Mouse (Mus musculus): ENCODE data around the gene Napb.
"Not testable (repeated sequence)": the region's sequence is repeated elsewhere in the genome, so short reads cannot be mapped to it uniquely, and the experiment has no call there.

The Napb gene

DNA sequence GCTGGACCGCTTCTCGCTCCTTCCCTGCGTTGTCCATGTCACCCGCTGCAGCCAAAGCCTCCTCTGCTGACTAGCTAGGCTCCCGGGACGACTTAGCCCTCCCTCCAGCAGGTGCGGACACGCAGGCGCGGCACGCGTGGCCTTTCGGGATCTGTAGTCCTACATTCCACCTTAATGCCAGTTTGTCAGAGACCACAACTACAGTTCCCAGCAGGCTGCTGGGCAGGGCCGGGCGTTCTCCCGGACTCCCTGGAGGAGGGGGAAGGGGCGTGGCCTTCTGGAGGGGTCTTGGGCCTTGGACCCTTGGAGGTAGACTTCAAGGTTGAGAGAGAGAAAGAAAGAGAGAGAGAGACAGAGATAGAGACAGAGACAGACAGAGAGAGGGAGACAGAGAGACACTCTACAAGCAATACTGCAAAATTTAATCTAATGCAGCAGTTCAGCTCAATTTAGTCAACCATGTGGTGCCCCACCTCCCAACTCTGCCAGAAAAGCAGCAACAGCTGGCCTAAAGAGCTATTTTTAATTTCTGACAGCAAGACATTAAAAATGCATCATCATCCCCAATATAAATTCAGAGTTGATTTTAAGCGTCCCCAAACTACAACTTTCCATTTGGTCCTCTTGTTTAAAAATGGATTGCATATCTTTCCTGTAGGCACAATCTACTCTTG lies at the start of gene Napb:
Gene Napb (minus strand): TSS at position 141 of the 674 bp plus-strand sequence.
- in situ Hi-C loops (cut with MseI, MboI), result no loop called here

DNA sequence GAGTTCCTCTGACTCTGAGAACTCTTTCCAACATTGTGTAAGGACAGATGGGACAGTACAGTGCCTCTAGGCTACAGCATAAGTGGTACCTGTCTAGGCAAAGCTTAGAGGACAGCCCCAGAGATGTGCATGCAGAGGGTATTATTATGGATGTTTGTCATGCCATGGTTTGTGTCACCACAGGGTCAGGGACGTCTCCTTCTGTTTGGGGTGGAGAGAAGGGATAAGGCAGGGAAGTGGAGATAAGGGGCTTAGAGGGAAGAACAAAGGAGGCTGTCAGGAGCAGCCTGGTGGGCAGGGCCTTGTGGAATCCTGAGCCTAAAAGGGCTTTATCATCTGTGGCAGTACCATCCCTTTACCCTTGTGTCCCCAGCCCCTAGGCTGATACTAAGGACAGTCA lies 49.4 kb upstream of the Napb start, which contains the start of gene 8030411F24Rik:
Gene 8030411F24Rik (plus strand): TSS at position 301 of the 400 bp plus-strand sequence.
- in situ Hi-C loops (cut with MseI, MboI), result no loop called here

DNA sequence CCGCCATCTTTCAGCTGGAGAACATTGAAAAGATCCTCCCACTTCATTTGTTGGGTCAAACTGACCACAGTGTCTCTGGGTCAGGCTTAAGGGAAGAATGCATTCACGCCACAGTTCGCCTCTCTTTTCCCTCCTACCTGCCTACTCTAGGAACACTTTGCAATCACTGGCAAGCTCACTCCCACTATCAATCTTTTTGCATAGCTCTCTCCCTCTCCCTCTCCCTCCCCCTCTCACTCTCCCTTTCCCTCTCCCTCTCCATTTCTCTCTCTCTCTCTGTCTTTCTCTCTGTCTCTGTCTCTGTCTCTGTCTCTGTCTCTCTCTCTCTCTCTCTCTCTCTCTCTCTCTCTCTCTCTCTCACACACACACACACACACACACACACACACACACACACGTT lies 39.1 kb upstream of the Napb start, which contains the start of gene Cst11:
Gene Cst11 (minus strand): TSS at position 101 of the 400 bp plus-strand sequence.
- in situ Hi-C loops (cut with MseI, MboI), result not testable (repeated sequence)

DNA sequence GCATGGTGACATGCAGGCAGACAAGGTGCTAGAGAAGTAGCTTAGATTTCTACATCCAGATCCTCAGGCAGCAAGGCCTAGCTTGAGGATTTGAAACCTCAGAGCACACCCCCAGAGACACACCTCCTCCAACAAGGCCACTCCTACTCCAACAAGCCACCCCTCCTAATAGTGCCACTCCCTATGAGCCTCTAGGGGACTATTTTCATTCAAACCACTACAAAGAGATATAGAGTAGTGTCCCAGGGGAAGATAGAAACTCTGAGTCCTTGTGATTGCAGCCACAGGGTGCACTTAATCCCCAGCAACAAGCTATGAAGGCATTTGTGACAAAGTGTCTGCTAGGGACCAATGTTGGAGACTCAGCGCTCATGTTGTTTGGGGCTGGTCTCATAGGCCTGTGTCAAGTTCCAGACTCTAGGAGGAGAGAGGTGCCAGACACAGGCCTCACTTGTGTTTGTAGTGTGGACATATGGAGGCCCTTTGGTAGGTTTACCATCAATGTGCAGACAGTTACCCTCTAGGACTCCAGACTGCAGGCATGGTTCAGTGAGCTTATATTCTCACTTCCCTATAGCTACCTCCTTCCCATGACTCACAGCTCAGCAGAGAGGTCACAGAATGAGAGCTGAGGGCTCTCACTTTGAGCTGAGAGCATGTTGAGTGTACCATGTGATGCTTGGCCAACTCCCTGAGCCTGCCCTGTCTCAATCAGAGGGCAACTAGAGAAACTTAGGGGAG lies 31.6 kb upstream of the Napb start:
- in situ Hi-C loops (cut with MseI, MboI), result no loop called here

DNA sequence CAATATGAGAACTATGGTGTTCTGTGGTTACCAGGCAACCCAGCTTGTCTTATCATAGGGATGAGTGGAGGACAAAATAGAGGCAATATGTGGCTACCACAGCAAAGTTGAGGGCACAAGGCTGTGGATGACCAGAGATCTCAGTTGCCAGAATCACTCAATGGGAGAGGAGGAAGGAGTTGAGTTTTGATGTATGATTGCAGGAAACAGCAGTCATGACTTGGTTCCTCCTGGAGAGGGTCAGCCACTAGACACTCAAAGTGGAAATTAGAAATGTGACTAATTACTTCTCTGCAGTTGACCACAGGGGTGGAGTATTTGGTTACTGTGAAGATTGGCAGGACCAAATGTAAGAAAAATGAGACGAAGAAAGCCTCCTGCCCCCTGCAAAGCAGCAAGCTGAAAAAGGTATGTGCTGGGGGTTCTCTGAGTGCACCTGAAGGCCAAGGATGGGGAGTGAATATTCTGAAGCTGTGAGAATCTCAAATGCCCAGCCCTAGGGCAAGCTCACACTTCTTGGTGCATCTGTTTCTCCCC lies 22.1 kb upstream of the Napb start:
- in situ Hi-C loops (cut with MseI, MboI), result no loop called here

DNA sequence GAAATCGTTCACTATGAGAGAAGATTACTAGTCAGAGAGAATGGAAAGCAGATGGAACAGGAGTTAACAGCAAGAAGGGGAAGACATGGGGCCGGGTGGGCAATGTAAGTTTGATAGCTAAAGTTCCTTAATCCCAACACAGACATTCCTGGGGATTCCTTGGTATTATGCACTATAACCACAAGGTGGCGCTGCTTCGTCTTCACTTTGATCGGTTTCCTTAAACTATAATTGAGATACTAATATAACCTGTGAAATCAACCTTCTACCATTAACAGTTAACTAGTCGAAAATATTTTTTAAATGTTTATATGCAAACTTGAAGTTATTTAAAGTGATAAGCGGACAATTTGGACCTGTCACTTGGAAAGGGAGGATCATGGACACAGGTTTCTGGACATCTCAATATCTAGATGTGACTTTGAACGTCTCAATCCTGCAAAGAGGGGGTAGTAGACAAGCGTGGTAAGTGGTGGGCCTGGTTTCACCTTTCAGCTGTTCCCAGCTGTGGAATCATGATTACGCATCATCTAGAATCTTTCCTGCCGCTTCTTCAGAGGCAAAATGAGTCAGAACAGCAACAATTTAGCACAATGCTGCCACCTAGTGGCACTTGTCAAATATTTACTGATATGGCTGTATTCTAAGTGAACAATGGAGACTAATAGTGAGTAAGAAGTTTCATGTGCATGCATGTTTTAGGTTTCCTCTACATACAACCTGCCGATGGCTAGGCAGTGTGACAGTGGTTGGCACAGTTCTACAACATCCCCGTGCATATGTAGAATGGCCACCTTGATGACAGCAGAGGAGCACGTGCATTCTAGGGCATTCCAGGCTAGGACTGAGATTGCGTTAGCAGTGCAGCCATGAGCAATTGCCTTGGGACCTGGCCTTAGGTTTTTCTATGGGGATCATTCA lies 19.9 kb upstream of the Napb start:
- in situ Hi-C loops (cut with MseI, MboI), result no loop called here

DNA sequence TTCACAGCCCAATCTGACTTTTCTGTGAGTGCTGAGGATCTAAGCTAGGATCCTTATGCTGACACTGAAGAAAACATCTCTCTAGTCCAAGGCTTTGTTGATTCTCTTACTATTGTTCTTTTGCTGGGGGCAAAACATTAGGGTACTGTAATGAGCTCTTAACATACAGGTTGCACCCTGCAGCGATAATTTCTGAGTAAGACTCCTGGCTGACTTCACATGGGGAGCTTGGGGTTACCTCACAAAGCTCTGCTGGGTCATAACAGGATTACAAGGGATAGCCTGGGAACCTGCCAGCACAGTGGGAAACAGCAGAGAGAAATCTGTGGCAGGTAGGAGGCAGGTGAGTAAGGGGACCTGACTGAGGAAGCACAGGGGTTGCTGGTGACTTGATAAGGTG lies 17.8 kb upstream of the Napb start, which contains the start of gene Cstl1:
Gene Cstl1 (plus strand): TSS at position 301 of the 400 bp plus-strand sequence.
- in situ Hi-C loops (cut with MseI, MboI), result no loop called here

DNA sequence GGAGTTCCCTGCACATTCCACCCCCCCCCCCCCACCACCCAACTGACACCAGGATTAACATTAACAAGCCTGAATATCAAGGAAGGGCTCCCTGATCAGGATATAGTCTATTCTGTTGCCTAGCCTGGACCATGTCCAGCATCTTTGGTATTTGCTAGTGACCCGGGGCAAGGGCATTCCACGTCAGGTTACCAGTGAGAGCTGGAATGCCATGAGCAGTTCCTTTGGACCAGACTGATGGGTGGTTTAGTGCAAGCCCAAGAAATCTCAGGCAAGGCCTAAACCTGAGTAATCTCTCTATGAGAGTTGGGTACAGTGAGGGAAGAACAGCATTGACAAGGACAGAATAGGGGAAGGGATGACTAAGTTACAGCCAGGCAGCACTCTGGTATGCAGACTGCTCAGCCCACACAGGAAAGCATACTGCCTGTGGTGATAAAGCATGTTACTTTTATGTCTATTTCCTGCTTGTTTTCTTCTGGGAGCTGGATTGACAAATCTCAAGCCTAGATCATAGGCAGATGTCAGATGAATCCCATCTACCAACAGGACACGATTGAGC lies 11.7 kb upstream of the Napb start:
- in situ Hi-C loops (cut with MseI, MboI), result no loop called here

DNA sequence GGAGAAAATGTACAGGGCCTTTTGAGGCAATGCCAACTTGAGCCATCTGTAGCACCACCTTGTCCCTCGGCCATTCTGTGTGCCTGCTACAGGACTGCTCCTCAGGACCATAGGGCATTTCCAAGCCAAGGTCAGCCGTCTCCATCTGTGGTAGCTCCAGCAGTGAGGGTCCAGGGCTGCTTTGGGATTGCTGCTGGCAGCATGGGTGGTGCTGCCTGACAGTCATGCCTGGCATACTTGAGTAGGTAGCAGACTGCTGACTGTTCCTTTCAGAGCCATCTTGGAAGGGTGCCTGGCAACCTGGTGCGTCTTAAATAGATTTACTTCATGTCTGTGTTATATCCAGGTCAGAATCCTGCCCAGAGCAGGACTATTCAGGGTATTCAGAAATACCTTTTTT lies 10.7 kb upstream of the Napb start:
- in situ Hi-C loops (cut with MseI, MboI), result no loop called here

DNA sequence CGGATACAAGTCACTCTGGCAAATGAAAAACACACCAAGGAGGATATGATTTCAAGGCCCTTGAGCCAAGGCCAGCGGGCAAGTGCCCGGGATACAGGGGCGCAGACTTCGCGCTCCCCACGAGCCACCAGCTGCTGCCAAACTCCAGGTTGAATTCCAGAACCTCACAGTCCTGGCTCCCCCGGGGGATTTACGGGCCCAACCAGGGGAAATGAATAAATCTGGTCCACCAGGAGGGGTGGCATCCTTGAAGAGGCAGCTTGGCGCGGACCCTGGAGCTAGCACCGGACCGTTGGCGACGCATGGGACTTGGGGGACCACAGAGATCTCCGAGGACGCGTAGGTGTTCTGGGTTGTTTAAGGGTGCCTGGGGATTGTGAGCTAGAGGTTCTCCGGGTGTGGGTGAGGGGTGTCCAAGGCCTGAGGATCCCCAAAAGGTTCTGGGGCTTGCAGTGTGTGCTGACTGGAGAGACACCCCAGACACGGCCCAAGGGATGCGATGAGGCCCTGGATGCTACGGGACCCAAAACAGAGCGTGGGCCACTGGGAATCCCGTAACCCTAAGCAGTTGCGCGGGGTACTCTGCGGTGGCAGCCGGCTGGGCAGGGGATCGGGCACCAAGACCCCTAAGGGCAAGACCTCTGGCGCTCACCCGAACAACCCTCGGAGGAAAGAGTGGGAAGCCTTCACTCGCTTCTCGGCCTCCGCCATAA lies 497 bp downstream of the Napb start:
- in situ Hi-C loops (cut with MseI, MboI), result no loop called here

DNA sequence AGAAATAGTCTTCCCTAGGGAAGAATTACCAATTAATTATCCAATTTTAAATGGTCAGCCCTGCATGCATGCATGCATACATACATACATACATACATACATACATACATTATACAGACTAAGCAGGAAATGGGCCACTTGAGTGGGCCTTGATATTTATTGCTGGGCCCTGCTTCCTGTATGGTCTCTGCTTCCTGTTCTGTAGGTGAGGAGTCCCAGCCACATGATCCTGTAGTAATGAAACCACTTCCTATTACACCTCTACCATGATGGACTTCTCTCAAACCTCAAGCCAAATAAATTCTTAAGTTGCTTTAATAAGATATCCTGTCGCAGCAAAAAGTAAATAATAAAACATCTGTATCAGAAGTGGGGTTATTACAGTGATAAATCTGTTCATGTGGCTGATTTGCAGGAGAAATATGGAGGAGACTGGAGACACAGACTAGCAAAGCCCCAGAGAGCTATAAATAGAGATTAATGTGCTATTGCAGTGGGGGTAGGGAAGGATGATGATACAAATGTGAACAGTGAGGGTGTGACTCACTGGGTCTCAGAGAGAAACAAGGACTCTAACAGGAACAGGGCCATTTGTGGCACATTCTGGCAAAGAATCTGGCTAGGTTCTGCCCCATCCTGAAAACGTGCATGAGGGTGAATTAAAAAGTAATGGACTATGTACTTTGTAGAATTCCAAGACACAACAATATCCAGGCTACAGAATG lies 12.8 kb downstream of the Napb start:
- in situ Hi-C loops (cut with MseI, MboI), result no loop called here

DNA sequence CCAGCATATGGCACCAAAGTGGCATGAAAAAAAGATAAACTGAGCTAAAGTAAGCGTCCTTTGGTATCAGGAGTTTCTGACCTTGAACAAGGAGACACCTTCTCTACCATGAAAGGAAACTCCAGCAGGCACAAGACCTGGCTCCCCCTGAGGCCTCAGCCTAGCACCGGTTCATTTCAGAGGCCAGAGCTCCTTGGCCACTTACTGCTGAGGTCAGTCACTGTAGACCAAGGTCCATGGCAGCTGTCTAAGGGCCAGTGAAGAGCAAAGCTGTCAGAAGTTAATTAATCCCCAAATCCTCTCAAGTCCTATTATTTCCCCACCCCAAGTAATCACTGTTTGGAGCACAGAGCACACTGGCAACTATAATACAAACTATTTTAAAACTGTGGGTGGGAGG lies 15.2 kb downstream of the Napb start:
- in situ Hi-C loops (cut with MseI, MboI), result no loop called here

DNA sequence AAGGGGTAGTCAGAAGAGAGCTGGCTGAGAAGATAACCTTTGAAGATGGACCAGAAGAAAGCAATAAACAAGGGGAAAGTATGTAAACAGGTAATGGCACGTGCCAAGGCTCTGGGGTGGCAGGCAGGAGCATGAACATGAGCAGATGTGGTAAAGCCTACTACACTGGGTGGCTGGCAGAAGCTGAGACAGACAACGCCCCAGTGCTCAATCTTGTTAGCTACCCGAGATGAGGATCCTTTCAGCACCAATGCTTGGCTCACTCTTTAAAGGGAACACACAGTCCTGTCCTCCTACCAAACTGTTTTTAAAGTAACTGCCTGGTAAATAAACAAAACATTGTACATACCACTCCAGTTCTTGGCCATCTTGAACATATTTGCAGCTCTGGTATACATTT lies 19.9 kb downstream of the Napb start:
- in situ Hi-C loops (cut with MseI, MboI), result no loop called here

DNA sequence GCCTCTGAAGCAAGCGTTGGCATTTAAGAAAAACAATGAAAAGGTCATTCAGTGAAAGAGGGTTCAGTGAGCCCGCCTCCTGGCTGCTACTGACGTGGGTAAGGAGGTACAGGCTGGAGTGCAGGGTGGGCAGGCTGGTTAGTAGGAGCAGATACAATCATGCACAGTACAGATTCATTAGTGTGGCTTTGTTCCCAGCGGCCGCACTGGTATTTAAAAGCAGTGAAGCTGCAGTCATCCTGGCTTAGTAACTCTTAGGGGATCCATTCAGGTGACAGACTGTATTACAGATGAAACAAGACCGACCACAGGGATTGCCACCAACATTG lies 25.1 kb downstream of the Napb start:
- in situ Hi-C loops (cut with MseI, MboI), result no loop called here

DNA sequence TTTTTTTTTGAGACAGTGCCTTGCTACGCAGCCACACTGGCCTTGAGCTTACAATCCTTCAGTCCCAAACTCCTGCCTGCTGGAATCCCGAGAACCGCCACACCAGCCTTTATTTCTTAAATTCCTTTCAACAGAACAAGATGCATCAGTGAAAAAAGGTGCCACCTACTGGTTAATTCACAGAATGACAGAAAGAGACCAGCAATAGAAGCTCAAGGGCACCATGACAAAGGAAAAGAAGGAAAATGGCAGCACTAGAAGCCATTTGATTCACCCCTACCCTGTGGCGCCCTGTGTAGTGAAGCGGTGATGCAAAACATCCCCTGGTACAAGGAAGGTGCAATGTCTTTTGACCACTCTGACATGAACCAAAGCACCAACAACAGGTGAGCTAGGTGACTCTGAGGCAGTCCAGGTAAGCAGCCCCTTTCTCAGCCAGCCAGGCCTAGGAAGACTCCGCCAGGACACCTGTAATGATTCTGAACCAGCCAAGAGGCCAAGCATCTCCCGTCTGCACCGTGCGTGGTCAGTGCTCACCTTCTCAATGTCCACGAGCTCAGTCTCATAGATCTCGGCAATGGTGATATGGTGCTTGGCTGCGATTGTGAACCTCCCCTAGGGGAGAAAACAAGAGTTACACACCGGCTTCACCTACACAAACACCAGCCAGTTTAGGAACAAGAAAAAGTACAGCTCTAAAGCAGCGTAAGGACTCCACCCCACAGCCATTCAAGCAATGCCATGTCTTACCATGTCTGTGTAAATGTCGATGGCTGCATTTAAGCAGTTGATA lies 25.7 kb downstream of the Napb start:
- in situ Hi-C loops (cut with MseI, MboI), result no loop called here

DNA sequence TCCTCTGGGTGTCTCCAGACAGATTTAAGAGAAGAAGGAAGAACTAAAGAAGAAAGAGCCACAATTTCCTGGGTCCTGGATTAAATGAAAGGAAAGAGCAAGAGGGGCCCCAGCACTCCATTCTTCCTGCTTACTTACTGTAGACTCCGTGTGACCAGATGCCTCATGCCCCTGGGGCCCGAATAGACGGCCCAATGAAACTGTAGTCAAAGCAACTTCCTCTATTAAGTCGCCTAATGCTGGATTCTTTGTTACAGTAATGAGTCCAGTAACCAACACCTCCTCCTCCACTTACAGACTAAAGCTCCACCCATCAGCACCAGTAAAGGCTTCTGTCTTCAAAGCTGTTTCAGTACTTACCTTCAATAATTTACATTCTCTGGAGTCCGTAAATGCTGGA lies 33.7 kb downstream of the Napb start:
- in situ Hi-C loops (cut with MseI, MboI), result no loop called here

DNA sequence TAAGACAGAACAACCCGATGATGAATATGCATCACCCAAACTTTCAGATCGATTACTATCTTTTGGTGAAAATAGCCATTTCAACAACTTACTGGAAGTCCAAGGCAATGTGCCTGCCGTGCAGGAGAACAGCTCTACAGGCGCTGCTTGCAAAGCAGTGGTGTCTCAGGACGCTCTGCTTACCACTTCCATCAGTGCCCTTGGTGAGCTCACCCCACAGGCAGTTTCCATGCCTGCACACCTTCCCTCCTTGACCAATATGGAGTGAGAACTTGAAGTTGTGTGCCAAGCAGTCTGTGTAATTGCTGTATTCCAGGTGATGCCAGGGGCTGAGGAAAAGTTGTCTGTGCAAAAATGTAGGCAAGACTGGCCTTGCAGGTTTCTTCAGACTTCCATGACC lies 41.5 kb downstream of the Napb start:
- in situ Hi-C loops (cut with MseI, MboI), result no loop called here

DNA sequence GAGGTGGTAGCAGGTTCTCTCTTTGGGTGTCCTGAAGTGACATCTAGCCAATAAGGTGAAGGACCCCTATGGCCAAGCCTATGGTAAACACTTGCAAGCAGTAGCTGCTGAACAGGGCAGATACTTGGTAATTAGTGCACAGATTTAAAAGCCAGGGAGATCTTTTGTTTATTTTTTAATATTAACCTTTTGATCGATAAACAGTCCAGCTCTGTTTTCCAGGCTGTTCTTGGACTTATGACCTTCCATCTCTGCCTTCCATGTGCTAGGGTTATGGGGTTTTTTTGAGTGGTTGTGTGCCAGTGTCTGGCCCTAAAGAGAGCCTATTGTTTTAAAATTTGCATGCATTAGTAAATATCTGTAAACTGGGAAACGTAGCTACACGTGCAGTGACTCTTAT lies 42.0 kb downstream of the Napb start:
- in situ Hi-C loops (cut with MseI, MboI), result no loop called here

DNA sequence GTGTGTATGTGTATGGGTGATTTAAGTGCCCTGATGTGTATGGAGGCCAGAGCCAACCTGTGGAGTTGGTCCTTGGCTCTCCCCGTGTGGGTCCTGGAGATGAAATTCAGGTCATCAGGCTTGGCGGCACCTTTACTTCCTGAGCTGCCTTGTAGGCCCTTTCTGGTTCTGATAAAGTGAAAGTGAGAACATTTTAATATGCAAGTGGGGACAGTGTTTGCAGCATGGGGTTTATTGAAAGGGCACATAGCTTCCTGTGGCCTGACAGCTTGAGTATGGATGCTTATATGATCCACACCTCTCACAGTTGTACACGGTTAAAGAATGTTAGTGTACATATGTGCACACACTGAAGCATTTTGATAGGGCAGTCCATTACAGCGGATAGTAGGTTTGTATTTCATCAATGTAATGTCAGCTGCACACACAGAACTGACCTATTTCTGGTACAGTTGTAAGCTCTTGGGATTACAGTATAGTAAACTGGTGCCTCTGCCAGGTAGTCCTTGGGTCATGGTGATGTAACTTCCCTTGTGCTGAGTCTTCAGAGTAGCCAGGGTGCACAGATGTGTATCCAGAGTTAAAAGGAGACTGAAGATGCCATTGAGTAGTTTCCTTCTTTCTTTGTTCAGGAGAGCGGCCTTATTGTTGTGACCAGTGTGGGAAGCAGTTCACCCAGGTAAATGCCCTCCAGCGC lies 42.7 kb downstream of the Napb start:
- in situ Hi-C loops (cut with MseI, MboI), result no loop called here

Data from mouse trophoblast stem cell (cell line).